Mouse (Mus musculus) liver, embryonic 14.5 days (tissue): Measurements from ENCODE around the gene Lrrc4.

Experiments used
- CTCF ChIP-seq: IDR thresholded peaks from 2 replicates; pipeline ENCODE4 v1.5.1; 2016; ENCODE audit warnings: antibody characterized with exemption, low read depth, control low read depth
- EP300 ChIP-seq: IDR thresholded peaks from 2 replicates; pipeline ENCODE4 v1.6.1; 2016; ENCODE audit warnings: antibody characterized with exemption, low read depth

DNA sequence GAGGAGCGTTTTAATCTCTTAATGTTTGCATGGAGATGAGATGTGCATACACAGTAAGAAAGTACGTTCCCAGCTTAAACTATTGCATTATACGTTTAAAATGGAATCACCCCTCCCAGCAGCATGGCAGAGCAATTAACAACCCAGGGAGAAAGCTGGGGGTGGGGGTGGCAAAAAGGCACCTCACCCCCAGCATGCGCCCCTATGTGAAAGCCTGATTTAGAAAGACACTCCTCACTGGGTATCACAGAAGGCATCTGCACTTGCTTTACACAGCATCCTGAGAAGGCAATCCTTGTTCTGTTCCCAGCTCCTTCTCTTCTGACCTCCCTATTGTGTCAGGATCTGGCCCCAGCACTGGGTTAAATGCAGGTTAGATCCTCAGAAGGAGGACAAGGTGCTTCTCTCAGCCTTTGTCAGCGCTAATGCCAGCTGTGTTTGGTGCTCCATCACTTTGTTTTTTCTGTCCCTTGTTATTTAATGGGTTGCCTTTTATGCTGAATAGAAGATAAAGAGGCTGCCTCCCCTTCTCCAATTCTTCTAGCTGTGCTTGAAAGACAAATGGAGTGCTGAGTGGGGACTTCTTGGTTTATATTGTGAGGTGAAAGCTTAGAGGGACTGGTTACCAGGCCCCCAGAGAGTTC, 69.3 kb downstream of the Lrrc4 start:
- TF ChIP-seq EP300 (no peak), CTCF (no peak)
